Mouse (Mus musculus) frontal cortex, adult 2 months (tissue): ENCODE results near the gene Rpl18a. TPM values are rescaled to one million over a fixed set of nuclear protein-coding genes. Genes with fewer than 3 reads are reported as not detected.

Source experiments
- DNase-seq, 2 experiments: peaks; one replicate each; pipeline ENCODE4 v3.0.0; 2022; ENCODE audit warnings: low spot score in 1 of 2; ENCODE audit errors: extremely low spot score in 1 of 2
- polyA plus RNA-seq: library from polyadenylated mRNA; depleted of rRNA; stranded (reverse); fragments of >200 nt; gene quantifications from 2 replicates; pipeline ENCODE4 v1.2.3, GENCODE M21; 2012

Rpl18a gene
- polyA plus RNA-seq, 1 experiment = 1,788 TPM

DNA sequence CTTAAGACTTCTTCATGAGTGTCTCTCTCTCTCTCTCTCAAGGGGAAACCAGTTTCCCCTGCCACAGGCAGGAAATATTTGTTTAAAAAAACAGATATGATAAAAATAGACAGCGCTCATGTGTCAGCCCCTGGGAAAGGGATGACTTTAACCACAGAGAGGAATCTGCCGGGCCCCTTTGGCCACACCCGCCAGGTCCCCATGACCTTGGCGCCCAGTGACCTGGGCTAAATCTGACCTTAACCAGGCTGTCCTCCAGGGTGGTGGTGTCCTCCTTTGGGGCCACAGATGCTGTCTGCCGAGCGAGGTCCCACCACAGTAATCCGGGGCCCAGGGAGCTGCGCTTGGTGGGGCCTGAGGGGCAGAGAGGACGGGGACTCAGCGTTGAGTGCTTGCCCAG lies 12.5 kb downstream of the Rpl18a start:
- DNase-seq = no peak

DNA sequence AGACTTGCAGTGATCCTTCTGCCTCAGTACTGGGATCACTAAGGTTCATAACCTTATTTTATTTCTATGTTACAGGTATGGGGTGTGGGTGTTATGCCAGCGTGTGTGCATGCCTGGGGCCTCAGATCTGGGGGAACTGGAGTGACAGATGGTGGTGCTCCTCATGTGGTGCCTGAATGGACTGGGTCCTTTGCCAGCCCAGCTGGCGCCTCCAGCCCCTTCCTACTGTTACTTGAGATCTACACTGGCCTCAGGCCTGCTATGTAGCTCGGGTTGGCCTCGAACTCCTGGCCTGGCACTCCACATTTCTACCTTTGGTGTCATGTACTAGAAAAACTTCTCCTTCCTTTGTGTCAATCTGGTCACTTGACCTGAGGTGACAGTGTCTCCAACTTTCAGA lies 13.0 kb downstream of the Rpl18a start:
- DNase-seq = no peak

DNA sequence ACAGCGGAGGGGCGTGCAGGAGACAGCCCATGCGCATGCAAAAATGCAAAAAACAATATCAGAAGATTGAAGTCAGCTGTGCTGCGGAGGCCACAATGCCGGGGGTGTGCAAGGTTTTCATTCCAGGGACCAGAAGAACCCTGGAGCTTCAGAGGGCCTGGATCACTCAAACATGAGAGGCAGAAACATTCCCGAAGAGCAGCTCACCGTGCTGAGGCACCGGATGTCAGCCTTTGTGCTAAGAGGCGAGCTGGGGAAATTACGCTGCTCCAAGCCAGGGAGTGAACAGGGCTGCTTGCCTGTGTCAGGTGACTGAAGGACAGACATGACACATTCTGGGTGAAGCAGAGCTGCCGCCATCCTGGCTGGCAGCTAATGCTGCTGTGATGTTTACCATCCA lies 16.7 kb downstream of the Rpl18a start:
- DNase-seq = no peak

DNA sequence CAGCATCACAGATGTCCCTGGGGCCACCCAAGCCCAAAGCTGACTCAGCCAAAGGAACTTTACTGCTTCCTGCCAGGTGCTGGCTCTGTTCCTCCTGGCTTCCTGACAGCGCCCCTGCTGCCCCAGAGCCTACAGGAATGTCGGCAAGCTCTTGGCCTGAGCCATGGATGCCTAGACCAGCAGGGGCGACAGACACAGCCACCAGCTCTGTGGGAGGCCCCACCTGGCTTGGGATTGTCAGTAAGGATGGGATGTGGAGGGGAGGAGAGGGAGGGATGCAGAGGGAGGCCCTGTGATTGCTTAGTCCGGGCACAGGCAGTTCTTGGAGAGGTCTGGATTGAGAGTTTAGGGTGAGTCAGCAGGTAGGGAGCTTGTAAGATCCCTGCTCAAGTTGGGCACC lies 17.1 kb downstream of the Rpl18a start:
- DNase-seq = peak in 1 of 2 experiments; percentile 36

DNA sequence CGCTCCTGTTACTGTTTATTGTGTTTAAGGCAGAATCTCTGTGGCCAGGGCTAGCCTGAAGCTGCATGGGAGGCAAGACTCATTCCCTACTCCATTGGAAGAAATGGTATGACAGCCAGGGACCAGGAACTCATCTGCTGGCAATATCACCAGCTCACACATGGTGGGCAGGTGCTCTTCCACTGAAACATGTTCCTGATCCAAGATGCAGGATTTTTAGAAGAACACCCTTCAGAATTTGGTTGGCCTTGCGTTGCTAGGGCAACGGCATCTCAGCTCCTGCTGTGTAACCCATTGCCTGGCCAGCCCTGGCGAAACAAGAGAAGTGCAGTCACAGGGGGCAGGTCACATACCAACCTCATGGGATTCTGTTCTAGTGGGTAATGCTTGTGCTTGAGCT lies 17.7 kb downstream of the Rpl18a start:
- DNase-seq = no peak

DNA sequence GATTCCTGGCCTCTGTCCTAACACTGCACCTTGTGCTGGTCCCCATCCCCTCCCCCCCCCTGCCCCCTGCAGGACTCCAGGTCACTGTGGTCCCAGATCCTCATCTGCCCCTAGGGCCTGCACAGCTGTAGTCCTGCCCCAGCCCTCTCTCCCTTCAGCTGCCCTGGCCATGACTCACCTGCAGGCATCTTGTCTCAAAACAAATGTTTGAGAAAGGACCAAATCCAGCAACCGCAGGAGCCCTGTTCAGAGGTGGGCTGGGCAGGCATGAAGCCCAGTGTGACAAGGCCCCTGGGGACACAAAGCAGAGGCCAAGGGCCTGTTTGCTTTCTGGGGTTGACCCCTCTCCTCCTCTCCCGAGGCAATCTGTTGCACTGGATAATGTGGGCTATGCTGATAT lies 19.0 kb downstream of the Rpl18a start:
- no peak for DNase-seq

DNA sequence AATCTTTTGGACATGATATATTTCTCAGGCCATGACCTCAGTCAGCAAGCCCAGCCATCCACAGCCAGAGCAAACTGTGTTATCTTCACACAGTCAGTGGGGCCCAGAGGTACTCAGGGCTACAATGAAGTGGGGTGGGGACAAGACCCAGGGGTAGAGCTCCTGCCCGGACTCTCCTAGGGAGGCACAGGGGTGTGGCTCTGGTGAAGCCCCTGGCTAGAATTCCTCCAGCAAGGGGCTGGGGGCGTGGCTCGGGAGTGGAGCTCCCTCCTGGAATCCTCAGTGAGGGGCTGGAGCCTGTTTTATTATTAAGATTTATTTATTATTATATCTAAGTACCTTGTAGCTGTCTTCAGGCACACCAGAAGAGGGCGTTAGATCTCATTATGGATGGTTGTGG lies 20.8 kb downstream of the Rpl18a start:
- DNase-seq = no peak

DNA sequence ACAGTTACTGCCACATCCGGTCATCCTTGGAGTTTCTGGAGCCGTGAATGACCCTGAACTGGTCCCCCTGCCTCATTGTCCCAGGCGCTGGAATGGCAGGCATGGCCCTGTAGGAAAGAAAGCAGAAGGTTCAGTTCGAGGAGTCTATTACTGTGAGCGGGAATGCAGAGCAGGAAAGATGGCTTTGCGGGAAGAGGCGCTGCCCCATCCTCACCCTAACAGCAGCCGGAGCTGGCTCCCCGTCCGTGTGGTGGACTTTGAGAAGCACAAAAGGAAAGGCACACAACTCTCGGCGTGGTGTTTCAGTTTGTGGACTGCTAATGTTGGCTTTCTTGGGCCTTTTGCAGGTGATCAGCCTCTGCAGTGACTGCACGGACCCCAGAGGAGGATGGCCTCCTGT lies 22.8 kb downstream of the Rpl18a start:
- no peak for DNase-seq

DNA sequence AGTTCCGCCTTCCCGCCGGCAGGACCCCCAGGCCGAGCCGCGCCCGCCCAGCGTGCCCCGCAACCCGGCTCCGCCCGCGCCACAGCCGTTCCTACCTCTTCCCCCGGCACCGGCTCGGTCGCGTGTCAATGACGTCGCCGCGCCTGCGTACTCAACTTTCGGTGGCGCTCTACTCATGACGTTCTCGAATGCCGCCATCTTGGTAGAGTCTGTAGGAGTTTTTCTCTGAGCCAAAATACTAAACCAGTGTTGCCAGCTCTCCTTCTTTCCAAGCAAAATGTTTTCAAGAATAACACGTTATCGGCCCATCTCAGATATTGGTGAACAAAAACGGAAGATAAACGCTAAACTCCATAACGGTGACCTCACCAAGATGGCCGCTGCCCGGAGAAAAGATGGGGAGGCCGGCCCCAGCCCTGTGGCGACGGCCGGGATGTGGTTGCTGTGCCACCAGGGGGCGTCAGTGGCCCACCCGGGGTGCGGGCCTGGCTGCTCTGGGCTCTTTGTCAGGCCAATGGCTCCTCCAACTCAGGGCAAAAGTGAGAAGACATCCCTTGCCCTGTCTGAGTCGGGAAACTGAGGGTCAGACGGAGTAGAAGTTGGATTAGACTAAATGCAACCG lies 23.7 kb downstream of the Rpl18a start, which contains the start of gene Ccdc124:
Ccdc124 (minus strand) TSS at position 572 of the 622 bp plus-strand sequence.
- DNase-seq = peak; percentile 92 to 97

DNA sequence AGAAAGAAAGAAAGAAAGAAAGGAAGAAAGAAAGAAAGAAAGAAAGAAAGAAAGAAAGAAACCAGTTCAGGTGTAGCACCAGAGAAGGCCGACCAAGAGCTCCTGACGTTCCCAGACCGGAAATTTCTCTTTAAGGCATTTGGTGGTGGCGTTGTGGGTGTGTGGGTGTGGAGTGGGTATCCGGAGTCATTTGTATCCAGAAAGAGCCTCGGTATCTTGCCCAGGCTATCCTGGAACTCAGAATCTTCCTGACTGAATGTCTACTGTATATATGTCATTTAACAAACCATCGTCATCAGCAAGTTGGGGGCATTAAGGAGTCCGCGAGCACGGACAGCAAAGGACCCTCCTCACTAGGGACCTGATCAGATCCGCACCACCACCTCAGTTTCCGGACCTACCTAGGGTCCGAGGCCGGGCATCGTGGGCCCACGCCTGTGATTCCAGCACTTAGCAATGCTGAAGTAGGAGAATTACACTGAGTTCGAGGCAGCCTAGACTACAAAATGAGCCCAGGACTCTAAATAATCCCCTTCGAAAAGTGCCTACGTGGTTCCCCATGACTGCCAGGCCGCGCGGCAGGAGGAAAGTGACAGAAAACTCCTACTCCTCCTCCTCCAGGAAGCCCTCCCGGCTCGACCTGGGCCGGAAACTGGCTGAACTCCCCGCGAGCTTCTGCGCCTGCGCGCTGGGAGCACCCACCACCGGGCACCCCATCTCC lies 24.4 kb downstream of the Rpl18a start:
- peak in 1 of 2 experiments; percentile 45 for DNase-seq

DNA sequence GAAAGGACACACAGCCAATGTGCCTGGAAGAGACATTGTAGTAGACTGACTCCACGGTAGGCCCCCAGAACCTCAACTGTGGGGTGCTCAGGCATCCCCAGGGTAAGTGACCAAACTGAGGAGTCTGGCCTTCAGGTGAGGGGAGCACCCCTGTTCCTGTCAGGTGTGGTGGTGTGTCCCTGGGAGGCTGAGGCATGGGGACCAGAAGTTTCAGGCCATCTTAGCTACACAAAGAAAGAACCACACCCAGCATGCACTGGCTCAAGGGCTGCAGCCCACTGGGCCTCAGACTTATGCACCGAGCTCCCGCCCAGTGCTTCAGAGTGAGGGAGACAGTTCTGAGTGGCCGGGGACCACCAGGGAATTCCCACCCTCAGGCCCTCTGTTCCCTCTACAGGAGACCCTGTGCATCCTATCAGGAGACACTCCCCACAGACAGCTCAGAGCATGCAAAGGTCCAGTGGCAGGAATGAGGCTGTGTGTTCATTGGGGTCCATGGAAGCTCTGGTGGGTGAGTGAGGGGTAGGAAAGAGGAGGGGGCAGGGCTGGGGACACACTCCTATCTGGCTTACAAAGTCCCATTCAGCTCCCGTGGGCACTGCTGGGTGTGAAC lies 25.9 kb downstream of the Rpl18a start:
- DNase-seq = no peak

DNA sequence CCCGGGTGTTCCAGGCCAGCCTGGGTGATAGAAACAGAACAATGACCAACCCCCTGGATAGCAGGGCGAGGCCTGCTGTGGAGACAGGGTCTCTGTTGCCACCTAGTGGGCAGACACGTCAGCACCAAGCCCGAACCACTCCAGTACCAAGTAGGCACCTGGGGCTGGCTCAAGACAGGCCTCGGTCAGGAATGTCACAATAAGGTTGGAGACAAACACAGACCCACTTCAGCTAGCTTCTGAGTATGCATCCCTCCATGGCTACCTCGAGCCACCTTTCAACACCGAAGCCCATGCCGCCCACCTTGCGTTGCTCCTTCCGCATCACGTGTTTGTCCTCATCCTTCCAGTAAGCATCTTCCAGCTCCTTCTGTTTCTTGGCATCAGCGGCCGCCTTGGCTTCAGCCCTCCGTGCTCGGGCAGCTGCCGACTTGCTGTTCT lies 27.6 kb downstream of the Rpl18a start:
- peak; percentile 66 to 87 for DNase-seq

DNA sequence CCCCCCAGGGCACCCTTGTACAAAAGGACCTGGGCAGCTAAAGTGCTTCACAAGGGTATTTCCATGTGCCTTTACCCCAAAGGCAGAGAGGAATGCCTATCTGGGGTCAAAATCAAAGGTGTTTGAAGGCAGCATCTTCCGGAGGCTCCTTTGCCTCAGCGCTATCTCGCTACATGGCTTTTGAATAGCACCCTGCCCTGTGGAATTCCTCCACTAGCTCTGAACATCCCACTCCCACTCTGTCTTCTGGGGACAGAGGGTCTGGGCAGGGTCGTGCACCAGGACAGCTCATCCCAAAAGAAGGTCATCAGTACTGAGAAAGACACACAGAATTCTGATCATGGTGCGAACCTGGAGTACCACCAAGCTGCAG lies 28.0 kb downstream of the Rpl18a start:
- DNase-seq = no peak

DNA sequence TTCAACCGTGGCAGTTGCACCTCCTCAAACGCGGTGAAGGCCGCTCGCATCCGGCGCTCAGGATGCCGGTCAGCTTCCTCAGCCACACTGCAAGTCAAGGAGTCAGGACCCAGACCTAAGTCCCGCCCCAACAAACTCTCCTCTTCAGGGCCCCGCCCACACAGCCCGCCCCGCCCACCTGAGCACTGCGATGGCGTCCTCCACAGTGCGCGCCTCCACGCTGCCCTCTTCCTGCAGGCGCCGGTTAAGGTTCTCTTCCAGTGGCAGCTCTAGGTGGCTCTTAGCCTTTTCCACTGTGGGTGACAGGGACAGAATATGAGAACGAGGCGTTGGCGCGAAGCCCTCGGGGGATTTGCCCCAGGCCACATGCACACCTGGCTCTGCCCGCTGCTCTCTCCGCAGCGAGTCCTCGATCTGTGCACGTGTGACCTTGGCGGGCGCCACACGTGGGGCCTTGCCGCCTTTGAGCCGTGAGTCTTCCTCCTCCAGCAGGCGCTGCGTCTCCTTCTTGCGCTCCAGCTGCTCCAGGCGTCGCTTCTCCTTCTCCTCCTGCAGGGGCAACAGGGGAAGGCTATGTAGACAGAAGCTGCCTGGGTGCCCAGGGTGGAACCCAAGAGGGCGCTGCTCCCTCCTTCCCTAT lies 28.5 kb downstream of the Rpl18a start:
- DNase-seq = no peak

DNA sequence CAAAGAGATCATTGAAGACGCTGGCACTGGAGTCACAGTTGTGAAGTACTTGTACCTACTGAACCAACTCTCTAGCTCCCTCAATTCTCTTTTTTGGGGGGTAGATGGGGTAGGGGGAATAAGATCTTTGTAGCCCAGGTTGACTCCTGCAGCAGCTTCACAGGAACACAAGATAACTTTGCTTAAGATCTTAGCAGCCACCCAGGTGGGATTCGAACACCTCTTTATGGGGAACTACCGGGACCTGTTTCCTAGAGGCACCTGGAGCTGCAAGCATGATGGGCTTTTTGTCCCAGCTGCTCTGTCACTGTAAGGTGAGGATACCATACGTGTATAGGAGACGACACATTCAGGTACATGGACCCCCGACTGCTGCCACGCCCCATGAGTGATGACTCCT lies 30.6 kb downstream of the Rpl18a start:
- DNase-seq = no peak

DNA sequence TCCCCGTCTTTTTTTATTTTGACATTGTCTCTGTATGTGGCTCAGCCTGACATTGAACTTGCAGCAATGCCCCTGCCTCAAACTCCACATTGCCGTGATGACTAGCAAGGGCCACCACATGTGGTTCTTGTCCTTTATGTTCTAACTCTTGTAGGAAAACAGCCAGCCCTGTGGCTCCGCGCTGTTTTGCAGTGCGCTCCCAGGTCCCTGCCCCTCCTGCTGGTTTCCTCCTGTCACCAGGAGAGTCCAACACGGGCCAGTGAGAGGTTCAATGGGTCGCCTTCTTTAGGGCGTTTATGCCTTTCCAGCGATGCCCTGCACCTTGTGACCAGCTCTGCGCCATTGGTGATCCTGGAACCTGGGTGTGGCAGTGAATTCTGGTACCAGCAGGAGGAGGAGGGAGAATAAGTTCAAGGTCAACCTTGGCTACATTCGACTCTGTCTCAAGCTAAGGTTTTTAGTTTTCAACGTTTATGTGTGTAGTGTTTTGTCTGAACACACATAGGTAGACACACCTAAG lies 31.2 kb downstream of the Rpl18a start:
- DNase-seq = no peak

DNA sequence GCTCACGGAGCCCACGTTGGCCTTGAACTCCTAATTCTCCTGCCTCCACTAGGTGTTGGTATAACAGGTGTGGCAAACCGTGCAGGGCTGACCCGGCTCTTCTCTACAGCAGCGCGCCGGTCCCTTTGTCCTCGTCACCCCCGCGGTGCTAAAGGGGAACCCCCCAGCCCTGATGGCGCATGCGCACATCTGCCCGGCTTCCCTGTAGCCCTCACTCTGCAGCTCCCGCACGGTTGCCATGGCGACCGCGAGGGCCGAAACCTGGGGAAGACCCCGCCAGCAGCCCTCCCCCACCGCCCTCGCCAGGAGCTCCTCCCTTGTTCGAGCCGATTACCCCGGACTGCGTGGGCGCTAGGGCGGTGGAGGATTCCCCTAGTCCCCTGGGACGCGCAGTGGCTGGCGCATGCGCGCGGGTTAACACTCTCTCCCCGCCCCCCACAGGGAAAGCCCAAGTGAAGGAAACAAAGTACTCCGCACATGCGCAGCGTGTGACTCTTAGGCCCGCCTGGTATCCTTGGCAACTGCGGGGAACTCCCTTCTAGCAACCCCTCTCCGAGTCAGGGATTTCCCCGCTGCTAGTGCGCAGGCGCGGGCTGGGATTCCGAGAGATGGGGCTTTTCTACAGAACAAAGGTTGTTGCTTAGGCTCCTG lies 31.7 kb downstream of the Rpl18a start:
- peak; percentile 99 to 100 for DNase-seq

DNA sequence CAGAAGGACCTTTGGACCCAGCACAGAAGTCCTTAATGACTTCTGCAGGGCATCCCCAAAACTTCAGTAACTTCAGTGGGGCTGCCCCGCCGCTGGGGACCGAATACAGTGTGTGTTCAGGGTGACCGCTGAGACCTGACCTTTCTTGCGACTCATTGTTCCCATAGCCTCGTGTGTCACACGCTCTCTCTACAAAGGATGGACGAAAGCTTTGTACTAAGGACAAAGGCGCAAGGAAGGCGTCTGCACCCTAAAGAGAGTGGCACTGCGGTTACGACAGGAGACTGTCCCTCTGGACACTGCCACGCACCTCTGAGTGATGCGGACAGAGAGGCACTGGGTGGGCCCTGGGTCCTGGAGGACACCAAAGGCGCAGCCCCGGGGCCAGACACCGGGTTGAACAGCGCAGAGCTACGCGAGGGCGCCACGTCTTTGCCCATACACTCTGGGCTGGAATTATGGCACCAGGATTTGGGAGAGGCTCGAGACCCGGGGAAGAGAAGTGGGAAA lies 32.4 kb downstream of the Rpl18a start:
- DNase-seq = no peak

DNA sequence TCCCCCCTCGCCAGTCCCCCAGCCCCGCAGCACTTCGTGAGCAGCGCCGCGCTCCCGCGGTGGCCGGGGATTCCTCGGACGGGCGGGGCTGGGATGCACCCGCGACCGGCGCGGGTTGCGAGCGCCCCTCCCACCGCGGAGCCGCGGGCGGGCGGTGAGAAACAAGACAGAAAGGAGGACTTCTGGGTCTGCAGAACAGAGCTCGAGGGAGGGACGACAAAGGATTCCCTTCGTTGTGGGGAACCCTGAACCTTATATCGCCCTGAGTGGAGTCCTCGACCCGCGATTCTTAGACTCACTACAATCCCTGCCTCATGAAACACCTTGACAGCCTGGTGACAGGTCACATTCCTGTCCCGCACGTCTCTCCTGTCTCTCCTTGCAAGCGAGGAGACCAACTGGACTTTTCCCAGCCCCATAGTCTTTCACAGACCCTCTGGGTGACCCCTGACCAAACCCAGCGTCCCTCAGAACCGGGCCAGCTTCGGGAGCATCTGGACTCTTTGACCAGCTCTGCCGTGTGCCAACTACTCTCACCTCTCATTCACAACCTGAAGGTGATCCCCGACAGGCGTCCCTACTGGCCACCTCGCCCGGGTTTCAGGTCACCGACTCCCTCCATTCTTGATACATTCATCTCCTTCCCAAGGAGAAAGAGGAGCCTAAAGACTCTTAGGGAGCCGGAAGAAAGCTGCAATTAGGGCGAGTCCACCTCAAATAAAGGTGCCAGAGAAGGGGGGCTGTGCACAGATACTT lies 33.1 kb downstream of the Rpl18a start:
- DNase-seq = peak in 1 of 2 experiments; percentile 51
